Mouse (Mus musculus): ENCODE data around the gene Hdgfl3.

- TF ChIP-seq CTCF (IDR thresholded peaks at IDR 0.05; ENCODE audit: borderline replicate concordance, insufficient read depth, low read length) (no peak), POLR2A (IDR thresholded peaks at IDR 0.05; ENCODE audit: low read depth, low read length) (no peak)
These were observed 14.0 kb downstream of the Hdgfl3 start for GRCm38 (mm10) chr7:81920314-81920713.

All from embryonic fibroblast, embryonic 13.5 days (primary cell).